Mouse (Mus musculus) hindbrain, embryonic 14.5 days (tissue): ENCODE data around the gene Rrp12. TPM values are rescaled to one million over a fixed set of nuclear protein-coding genes. Genes with fewer than 3 reads are reported as not detected.

Experiments used
- ATAC-seq: fragments of 200-750 bp; cut with Nextera tagmentation; 2 replicates; pipeline ENCODE4 v1.8.0; 2017; ENCODE audit warnings: moderate number of reproducible peaks, mild to moderate bottlenecking, moderate TSS enrichment, moderate library complexity; ENCODE audit not compliant: low FRiP score
- DNase-seq: peaks from one replicate; pipeline ENCODE4 v3.0.0-alpha.2; 2015; ENCODE audit warnings: low spot score
- H3K27ac ChIP-seq: fragments of 300-500 bp; sonication (generic); 2 replicates; pipeline ENCODE4 v1.5.1; 2014; ENCODE audit warnings: mild to moderate bottlenecking, moderate library complexity
- H3K27me3 ChIP-seq: fragments of 300-500 bp; sonication (generic); 2 replicates; pipeline ENCODE4 v1.6.1; 2014; ENCODE audit warnings: mild to moderate bottlenecking, low read length, mixed read lengths; ENCODE audit not compliant: control insufficient read depth, insufficient read depth
- H3K36me3 ChIP-seq: fragments of 300-500 bp; sonication (generic); replicated peaks from 2 replicates; pipeline ENCODE4 v1.6.1; 2014; ENCODE audit not compliant: control insufficient read depth, insufficient read depth
- H3K4me1 ChIP-seq: fragments of 300-500 bp; sonication (generic); replicated peaks from 2 replicates; pipeline ENCODE4 v1.6.1; 2014; ENCODE audit warnings: antibody characterized with exemption, low read length, mixed read lengths; ENCODE audit not compliant: control insufficient read depth, insufficient read depth
- H3K4me2 ChIP-seq: fragments of 300-500 bp; sonication (generic); replicated peaks from 2 replicates; pipeline ENCODE4 v1.6.1; 2014; ENCODE audit warnings: mild to moderate bottlenecking, moderate library complexity
- H3K4me3 ChIP-seq: fragments of 300-500 bp; sonication (generic); replicated peaks from 2 replicates; pipeline ENCODE4 v1.5.1; 2014; ENCODE audit warnings: mild to moderate bottlenecking, low read length
- H3K9ac ChIP-seq: fragments of 300-500 bp; sonication (generic); 2 replicates; pipeline ENCODE4 v1.6.1; 2014
- H3K9me3 ChIP-seq: fragments of 300-500 bp; sonication (generic); 2 replicates; pipeline ENCODE4 v1.6.1; 2016; ENCODE audit warnings: low read length; ENCODE audit not compliant: control insufficient read depth
- WGBS: fragments of 180-500 bp; shearing (Covaris S2); extraction: QIAGEN DNeasy Blood & Tissue Kit; methylation state at CpG from one replicate; pipeline ENCODE4 v1.1.7; 2014; 5-methylcytosine and 5-hydroxymethylcytosine counted together
- polyA plus RNA-seq: library from polyadenylated mRNA; unstranded; fragments of >200 nt; fragmentation: Nextera tagmentation; extraction: Ambion mirVana; gene quantifications from 2 replicates; pipeline ENCODE4 v1.2.1, GENCODE M21; 2014

Rrp12 gene
- polyA plus RNA-seq, 1 experiment from 2014 or later = 13.2 TPM

DNA sequence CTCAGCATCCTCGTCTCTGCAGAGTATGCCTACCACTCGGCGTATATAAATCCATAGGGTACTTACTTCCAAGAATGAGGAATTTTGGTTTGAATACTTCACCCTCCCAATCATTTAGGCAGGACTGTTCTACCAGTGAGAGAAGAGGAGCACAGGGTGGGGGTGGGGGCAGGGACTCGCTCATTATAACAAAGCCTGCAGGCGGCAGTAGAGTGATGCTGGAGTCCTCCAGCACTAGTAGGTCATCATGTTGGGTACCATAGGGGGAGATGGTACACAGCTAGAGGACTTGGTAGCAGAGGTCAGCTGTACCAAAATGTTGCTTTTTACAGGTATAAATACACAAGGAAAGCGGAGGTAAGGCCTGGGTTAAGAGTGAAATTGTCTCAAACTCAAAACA, 51.6 kb downstream of the Rrp12 start:
- Histone ChIP-seq H3K4me1 (peaks cover 17% of the 10 kb centered on the region), H3K9ac (no peak overlapping the region), H3K36me3 (no peaks in the 10 kb centered on the region), H3K27me3 (no peaks in the 10 kb centered on the region), H3K4me3 (no peak overlapping the region), H3K27ac (no peak overlapping the region), H3K4me2 (no peak overlapping the region), H3K9me3 (no peaks in the 10 kb centered on the region)
- ATAC-seq (no peak), DNase-seq (no peak)
- 79% methylated on average over 6 of the region's 6 CpGs for WGBS

DNA sequence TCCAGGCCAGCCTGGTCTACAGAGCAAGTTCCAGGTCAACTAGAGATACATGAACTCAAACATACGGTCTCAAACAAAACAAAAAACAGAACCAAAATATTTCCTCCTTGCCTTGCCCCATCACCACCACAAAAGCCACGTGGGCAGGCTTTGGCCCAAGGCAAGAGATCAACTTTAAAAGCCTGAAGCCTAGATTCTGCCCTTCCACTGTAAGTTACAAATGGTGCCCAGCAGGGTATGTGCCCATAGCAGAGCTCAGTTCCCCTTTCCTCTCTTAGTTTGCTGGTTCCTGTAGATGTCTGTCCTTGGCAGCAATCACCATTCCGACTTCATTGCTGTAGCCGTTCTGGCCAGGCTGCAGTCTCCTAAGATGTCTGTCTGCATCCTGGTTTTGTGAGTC, 53.3 kb downstream of the Rrp12 start:
- 85% methylated on average over 4 of the region's 4 CpGs for WGBS
- ATAC-seq = no peak
- no peaks in the 10 kb centered on the region for H3K36me3 ChIP-seq
- H3K4me2 ChIP-seq = no peak overlapping the region
- DNase-seq = no peak
- H3K9me3 ChIP-seq = no peaks in the 10 kb centered on the region
- no peak overlapping the region for H3K27ac ChIP-seq
- H3K4me3 ChIP-seq = no peak overlapping the region
- H3K4me1 ChIP-seq = peaks cover 16% of the 10 kb centered on the region; the same call in 1 of the 2 replicates
- no peaks in the 10 kb centered on the region for H3K27me3 ChIP-seq
- no peak overlapping the region for H3K9ac ChIP-seq

DNA sequence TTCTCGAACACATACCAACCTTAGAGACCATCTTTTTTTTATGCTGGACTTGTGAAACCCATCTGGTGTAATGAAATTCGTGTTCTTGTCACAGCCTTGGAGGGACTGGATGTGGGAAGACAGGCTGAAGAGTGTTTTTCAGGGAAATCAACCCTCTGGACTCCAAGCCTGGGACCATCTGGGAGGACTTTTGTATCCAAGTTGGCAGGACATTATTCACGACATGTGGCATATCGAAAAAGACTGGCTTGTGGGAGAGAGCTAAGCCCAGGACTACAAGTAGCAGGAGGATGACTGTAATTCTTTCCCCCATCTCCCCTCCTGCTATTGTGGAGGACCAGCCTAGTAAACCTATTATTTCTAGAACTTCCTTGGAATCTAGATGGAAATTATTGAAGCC, 53.8 kb downstream of the Rrp12 start:
- no peak for ATAC-seq
- Histone ChIP-seq H3K9ac (no peak overlapping the region), H3K27ac (no peak overlapping the region), H3K4me1 (peaks cover 16% of the 10 kb centered on the region; the same call in 1 of the 2 replicates), H3K9me3 (no peaks in the 10 kb centered on the region), H3K4me3 (no peak overlapping the region), H3K27me3 (no peaks in the 10 kb centered on the region), H3K4me2 (no peak overlapping the region), H3K36me3 (no peaks in the 10 kb centered on the region)
- 82% methylated on average over 4 of the region's 4 CpGs for WGBS
- no peak for DNase-seq

DNA sequence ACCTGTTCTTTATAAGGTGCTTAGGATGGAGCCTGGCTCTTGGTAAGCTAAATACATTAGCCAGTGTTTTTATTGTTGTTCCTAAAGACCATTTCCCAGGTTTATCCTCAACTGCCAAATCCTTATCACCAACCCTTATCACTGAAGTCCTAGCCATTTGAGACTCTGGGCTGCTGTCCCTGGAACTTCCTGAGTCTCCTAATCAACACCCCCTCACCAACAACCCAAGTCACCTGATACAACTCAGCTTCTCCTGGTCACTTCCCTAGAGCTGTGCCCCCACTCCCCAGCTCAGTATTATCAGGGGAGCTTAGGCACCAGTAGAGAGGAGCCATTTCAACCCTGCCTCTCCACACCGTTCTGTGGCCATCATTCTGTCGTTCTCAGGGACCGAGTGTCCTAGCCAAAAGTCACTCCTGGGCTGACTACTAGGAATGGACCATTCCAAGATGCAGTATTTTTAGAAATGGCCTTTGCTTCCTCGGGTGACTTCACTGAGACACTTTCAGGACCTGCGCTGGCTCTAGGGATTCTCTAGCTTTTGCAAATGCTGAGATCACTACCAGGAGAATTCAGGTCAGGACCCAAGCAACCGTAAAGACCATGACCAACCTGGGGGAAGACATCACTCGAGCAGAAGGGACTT, 54.7 kb downstream of the Rrp12 start:
- Histone ChIP-seq H3K9me3 (no peaks in the 10 kb centered on the region), H3K4me1 (peaks cover 11% of the 10 kb centered on the region; the same call in 1 of the 2 replicates), H3K36me3 (no peaks in the 10 kb centered on the region), H3K27ac (no peak overlapping the region), H3K9ac (no peak overlapping the region), H3K4me2 (no peak overlapping the region), H3K27me3 (no peaks in the 10 kb centered on the region), H3K4me3 (no peak overlapping the region)
- 84% methylated on average over 7 of the region's 7 CpGs for WGBS
- DNase-seq (no peak), ATAC-seq (no peak)

DNA sequence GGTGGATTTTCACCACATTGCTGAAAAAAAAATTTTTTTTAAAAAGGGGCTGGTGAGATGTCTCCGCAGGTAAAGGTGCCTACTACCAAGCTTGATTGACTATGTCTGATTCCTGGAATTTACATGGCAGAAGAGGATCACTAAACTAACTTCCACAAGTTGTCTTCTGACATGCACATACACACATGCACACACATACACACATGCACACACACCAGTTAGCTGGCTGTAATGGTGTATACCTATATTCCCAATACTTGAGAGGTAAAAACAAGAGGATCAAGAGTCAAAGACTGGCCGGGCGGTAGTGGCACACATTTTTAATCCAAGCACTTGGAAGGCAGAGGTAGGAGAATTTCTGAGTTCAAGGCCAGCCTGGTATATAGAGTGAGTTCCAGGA, 56.3 kb downstream of the Rrp12 start:
- Histone ChIP-seq H3K4me2 (no peak overlapping the region), H3K9me3 (no peaks in the 10 kb centered on the region), H3K9ac (no peak overlapping the region), H3K4me3 (no peak overlapping the region), H3K27ac (no peak overlapping the region), H3K36me3 (no peaks in the 10 kb centered on the region), H3K27me3 (no peaks in the 10 kb centered on the region), H3K4me1 (peaks cover 12% of the 10 kb centered on the region)
- ATAC-seq = no peak
- DNase-seq = no peak
- 96% methylated on average over 3 of the region's 3 CpGs for WGBS

DNA sequence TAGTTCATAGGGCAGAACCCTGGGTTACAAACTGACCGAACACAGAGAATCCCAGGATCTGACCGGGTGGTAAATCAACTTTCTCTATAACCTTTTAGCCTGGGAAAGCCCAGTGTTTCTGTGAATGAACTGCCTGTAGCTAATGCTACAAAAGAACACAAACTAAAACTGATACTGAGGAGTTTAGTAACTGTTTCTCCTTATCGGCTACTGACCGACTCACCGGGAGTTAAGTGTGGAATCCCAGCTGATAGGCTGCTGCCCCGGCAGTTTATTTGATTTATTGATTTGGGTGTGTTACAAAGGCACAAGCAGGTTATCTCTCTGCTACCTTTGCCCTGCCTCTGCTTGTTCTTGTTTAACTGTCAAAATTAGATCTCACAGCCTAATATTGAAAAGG, 57.2 kb downstream of the Rrp12 start:
- no peak overlapping the region for H3K4me3 ChIP-seq
- H3K4me1 ChIP-seq = peaks cover 15% of the 10 kb centered on the region
- H3K9ac ChIP-seq = no peak overlapping the region
- ATAC-seq (no peak), DNase-seq (no peak)
- H3K27me3 ChIP-seq = no peaks in the 10 kb centered on the region
- no peak overlapping the region for H3K4me2 ChIP-seq
- no peak overlapping the region for H3K27ac ChIP-seq
- H3K9me3 ChIP-seq = no peaks in the 10 kb centered on the region
- WGBS = 83% methylated on average over 6 of the region's 6 CpGs
- H3K36me3 ChIP-seq = no peaks in the 10 kb centered on the region

DNA sequence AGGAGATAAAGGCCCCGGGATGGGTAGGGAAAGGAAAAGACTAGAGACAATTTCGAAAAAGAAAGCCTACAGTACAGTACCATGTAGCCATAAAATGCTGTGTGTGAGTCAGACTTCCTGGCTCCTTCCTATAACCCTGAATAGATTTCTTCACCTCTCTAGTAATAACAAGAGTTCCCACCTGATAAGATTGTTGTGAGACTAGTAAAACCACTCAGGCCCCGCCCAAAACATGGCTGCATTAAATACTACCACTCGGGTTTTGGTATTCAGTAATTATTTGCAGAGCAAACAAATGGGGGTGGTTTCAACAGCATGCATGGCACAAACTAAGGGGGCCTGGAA, 58.1 kb downstream of the Rrp12 start:
- no peak overlapping the region for H3K9ac ChIP-seq
- ATAC-seq = no peak
- no peak overlapping the region for H3K4me3 ChIP-seq
- no peaks in the 10 kb centered on the region for H3K9me3 ChIP-seq
- 79% methylated on average over 4 of the region's 4 CpGs for WGBS
- H3K27ac ChIP-seq = no peak overlapping the region
- H3K36me3 ChIP-seq = no peaks in the 10 kb centered on the region
- no peak for DNase-seq
- peaks cover 23% of the 10 kb centered on the region for H3K4me1 ChIP-seq
- no peak overlapping the region for H3K4me2 ChIP-seq
- H3K27me3 ChIP-seq = no peaks in the 10 kb centered on the region

DNA sequence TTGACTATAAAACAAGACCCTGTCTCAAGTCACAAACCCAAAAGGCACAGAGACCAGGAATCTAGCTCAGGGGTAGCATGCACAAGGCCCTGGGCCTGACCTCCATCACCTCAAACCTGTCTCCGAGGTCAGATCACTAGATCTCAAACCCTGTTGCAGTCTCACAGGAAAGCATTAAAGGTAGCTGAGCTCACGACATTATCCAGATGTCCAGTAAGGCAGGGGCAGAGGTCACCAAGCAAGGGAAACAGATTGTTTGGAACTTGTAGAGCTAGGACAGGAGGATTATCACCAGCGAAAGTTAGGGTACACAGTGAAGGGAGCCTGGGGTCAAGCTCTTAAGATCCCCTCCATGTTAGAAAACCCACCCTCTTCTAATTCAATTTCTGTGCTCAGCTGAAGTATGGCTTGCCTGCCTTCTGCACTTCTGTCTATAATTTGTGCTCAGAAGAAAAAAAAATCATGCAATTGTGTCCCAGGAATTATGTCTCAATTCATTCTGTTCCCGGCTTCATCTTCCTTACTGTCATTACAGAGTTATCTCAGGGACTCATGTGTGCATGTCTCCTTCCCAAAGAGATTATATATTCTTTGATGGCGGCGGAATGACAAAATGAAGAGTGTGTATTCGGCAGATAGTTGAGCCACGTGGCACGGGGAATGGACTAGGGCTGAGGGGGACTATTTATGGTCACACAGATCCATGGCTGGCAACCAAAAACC, 58.6 kb downstream of the Rrp12 start:
- no peak for DNase-seq
- Histone ChIP-seq H3K4me2 (no peak overlapping the region), H3K27me3 (no peaks in the 10 kb centered on the region), H3K27ac (no peak overlapping the region), H3K4me1 (peaks cover 28% of the 10 kb centered on the region), H3K9ac (no peak overlapping the region), H3K36me3 (no peaks in the 10 kb centered on the region), H3K4me3 (no peak overlapping the region), H3K9me3 (no peaks in the 10 kb centered on the region)
- WGBS = 75% methylated on average over 9 of the region's 9 CpGs
- no peak for ATAC-seq

DNA sequence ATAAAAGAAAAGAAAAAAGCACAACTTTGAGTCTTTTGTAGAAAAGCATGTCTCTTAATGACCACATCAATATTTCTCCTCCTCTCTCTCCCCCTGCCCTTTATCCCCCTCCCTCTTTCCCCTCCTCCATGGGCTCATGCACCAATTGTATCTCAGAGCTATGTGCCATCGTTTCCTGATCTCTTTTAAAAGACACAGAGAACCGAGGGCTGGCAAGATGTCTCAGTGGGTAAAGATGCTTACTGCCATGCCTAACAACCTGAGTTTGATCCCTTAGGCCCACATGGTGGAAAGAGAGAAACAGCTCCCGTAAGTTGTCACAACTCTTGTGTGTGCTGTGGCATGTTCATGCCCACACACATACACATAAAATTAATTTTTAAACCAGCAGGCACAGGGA, 59.3 kb downstream of the Rrp12 start:
- H3K27ac ChIP-seq = no peak overlapping the region
- DNase-seq (no peak), ATAC-seq (no peak)
- H3K4me2 ChIP-seq = no peak overlapping the region
- H3K27me3 ChIP-seq = no peaks in the 10 kb centered on the region
- no peak overlapping the region for H3K9ac ChIP-seq
- peaks cover 35% of the 10 kb centered on the region for H3K4me1 ChIP-seq
- WGBS = 59% methylated on average over 3 of the region's 3 CpGs
- H3K4me3 ChIP-seq = no peak overlapping the region
- no peaks in the 10 kb centered on the region for H3K36me3 ChIP-seq
- no peaks in the 10 kb centered on the region for H3K9me3 ChIP-seq
